Mouse (Mus musculus): ENCODE results near the gene Slc25a33.
"Not testable (repeated sequence)": the region's sequence is repeated elsewhere in the genome, so short reads cannot be mapped to it uniquely, and the experiment has no call there.

Gene Slc25a33

DNA sequence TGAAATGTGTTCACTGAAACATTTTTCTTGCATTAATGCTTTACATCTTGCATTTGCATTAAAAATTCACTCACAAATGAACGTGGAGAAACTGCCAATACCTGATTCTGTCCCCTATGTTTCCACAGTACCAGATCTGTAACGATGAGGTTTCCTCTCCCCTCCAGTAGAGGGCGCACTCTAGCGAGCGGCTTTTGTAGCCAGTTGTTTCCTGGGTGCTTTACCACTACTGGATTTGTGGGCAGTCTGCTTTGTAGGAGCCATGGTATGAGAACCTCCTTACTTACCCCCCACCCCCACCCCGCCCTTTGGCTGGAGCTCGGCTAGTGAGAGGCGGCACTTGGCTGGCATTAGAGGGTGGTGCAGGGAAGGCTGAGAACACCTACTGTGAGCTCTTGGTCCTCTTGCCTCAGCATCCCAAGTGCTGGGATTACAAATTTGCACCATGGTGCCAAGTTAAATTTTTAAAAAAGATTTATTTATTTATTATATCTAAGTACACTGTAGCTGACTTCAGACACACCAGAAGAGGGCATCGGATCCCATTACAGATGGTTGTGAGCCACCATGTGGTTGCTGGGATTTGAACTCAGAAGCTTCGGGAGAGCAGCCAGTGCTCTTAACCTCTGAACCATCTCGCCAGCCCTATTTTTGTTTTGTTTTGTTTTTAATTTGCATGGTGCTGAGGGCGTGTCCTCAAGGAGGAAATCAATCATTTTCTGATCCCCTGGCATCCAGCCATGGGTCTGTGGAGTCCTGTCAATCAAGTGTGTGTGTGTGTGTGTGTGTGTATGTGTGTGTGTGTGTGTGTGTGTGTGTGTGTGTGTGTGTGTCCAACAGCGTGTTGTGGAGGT lies 19.3 kb upstream of the Slc25a33 start:
- DNase-seq = no peak

GRCm38 (mm10) chr4:149792159-149792800 lies 18.2 kb upstream of the Slc25a33 start:
- DNase-seq = no peak

- DNase-seq = peak; percentile 42
These were observed 17.4 kb upstream of the Slc25a33 start for GRCm38 (mm10) chr4:149791470-149791869.

- DNase-seq = no peak
These were observed 16.9 kb upstream of the Slc25a33 start for GRCm38 (mm10) chr4:149790969-149791368.

GRCm38 (mm10) chr4:149790546-149790945 lies 16.5 kb upstream of the Slc25a33 start:
- DNase-seq = no peak

GRCm38 (mm10) chr4:149789421-149790194 lies 15.5 kb upstream of the Slc25a33 start:
- DNase-seq = no peak

GRCm38 (mm10) chr4:149784901-149785300 lies 10.8 kb upstream of the Slc25a33 start:
- DNase-seq = no peak

DNA sequence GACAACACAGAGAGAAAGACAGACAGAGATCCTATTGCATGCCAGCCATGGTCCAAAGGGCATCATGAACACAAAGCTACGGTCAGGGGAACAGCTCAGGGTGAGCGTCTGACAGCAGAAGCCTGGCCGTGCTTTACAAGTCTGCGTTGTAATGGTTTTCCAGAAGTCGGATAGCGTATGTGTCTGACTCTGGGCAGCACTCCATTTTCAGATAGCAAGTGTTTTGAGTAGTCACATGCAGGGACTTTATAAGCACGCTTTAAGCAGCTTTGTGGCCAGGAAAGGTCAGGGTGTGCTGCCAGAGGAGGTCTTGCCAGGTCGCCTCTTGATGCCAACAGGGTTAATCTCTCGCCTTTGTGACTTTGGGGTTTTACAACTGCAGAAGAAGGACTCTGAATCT lies 10.3 kb upstream of the Slc25a33 start:
- no peak for DNase-seq

DNA sequence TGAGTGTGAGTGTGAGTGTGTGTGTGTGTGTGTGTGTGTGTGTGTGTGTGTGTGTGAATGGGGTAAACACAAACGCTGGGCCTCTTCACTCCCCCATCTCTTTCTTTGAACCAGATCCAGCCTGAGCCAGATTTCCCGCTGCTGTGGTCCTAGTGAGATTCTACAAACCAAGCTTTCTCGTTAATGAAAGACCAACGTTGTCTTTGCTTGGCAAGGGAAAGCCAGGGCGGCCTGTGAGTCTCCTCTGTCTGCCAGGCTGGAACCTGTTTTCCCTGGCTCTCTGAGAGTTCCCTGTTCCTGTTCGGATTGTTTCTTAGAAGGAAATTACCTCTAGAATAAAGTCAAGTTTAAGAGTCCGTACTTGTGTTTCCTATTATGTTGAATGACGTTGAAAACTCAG lies 8.9 kb upstream of the Slc25a33 start:
- DNase-seq = no peak

GRCm38 (mm10) chr4:149780565-149781356 lies 6.7 kb upstream of the Slc25a33 start:
- DNase-seq = no peak

GRCm38 (mm10) chr4:149779966-149780365 lies 5.9 kb upstream of the Slc25a33 start:
- DNase-seq = no peak

- DNase-seq = no peak
These were observed 3.0 kb upstream of the Slc25a33 start for GRCm38 (mm10) chr4:149777126-149777525.

- DNase-seq = no peak
These were observed 1.8 kb upstream of the Slc25a33 start for GRCm38 (mm10) chr4:149775760-149776362.

DNA sequence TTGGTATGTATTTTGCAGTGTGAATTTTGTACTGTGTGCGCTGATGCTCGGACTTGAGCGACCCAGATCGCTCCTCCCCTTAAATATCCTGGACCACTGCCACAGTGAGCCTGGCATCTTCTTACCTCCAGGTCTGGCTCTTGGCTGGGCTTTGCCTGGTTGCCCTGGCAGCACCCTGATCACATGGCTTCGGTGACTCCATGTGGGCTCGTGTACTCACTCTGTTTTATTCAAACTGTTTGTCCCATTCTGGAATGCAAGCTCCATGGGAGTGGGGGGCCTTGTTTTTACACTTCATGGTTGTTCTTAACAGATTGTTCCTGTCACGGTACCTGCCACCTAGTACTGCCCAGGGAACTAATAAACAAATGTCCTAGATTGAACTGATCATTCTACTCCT lies 1.3 kb upstream of the Slc25a33 start:
- peak; percentile 71 for DNase-seq

DNA sequence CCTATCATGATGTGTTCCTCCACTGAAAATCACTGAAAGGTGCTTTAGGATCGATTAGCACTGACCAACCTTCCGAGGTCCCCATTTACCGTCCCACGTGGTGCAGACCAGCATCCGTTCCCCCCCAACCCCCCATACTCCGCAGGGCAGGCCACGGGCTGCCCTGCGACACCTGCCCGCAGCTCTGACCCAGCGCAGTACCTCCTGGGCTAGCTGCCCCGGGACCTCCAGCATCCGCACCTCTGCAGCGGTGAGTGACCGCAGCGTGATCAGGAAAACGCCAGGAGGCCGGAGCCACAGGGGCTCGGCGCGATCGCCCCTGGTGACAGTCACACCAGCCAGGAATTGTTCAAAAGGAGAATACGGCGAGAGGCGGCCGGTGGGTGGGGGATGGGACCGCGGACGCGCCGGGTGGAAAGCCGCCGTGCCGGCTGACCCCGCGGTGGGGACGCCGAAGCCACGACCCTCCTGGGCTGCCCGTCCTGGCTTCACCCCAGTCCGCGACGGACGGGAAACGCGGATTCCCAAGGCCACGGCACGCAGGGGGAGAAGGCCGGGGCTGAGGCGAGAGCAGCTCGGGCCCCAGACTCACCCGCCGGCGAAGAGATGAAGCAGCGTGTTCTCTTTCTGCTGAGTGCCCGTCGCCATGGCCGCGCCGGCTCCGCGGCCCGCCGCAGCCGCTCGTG lies 526 bp downstream of the Slc25a33 start:
- DNase-seq = no peak

- DNase-seq = peak; percentile 39
These were observed 1.7 kb downstream of the Slc25a33 start for GRCm38 (mm10) chr4:149772394-149772793.

GRCm38 (mm10) chr4:149765201-149765600 lies 8.9 kb downstream of the Slc25a33 start:
- no peak for DNase-seq

DNA sequence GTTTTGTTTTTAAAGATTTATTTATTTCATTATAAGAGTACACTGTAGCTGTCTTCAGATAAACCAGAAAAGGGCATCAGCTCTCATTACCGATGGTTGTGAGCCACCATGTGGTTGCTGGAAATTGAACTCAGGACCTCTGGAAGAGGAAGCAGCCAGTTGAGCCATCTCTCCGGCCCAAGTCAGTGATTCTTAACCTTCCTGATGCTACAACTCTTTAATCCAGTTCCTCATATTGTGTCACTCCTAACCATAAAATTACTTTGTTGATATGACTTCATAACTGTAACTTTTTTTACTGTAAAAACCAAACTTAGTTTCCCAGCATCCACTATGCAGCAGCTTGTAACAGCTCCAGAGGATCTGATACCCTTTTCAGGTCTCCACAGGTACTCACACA lies 10.7 kb downstream of the Slc25a33 start:
- DNase-seq = no peak

DNA sequence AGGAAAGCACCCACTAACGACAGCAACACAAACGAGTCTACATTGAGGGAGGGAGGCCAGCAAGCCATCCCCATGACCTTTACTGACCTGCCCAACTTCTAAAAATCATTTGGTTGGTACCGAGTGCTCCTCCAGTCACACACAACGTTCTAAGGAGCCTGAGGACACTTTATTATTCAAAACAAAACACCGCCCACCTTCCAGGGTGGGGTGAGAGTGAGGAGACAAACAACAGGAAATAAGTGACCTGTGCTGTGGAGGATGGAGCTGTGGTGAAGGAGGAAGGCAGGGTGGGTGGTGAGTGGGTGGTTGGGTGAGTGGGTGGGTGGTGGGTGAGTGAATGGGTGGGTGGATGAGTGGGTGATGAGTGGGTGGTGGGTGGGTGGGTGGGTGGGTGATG lies 14.6 kb downstream of the Slc25a33 start:
- no peak for DNase-seq

- no peak for DNase-seq
These were observed 15.7 kb downstream of the Slc25a33 start for GRCm38 (mm10) chr4:149758423-149758822.

DNA sequence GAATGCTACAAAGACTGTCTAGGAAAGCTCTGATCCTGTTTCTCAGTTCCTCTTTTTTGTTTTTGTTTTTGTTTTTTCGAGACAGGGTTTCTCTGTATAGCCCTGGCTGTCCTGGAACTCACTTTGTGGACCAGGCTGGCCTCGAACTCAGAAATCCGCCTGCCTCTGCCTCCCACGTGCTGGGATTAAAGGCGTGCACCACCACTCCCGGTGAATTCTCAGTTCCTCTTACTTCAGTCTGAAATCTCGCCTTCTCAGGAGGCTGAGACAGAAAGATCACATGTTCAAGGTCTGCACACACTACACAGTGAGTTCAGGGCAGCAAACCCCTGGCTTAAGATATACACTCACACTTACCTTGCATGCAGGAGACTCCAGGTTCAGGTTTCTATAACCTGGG lies 17.5 kb downstream of the Slc25a33 start:
- DNase-seq = not testable (repeated sequence)

GRCm38 (mm10) chr4:149752836-149753235 lies 21.2 kb downstream of the Slc25a33 start:
- no peak for DNase-seq
